Mouse (Mus musculus) forebrain, embryonic 14.5 days (tissue): ENCODE measurements around the gene Rab30. TPM values are rescaled to one million over a fixed set of nuclear protein-coding genes. Genes with fewer than 3 reads are reported as not detected.
A peak's percentile ranks its signal among the peaks of the same experiment; 100 is the strongest.

Source experiments
- ATAC-seq: fragments of 200-750 bp; cut with Nextera tagmentation; 2 replicates; pipeline ENCODE4 v1.8.0; 2017; ENCODE audit warnings: mild to moderate bottlenecking, moderate library complexity
- DNase-seq: peaks from one replicate; pipeline ENCODE4 v3.0.0-alpha.2; 2015; ENCODE audit warnings: low spot score
- H3K27ac ChIP-seq: fragments of 300-500 bp; sonication (generic); 2 replicates; pipeline ENCODE4 v1.5.1; 2014; ENCODE audit warnings: low read depth, mild to moderate bottlenecking, control low read depth, low read length, moderate library complexity
- H3K27me3 ChIP-seq: fragments of 300-500 bp; sonication (generic); replicated peaks from 2 replicates; pipeline ENCODE4 v1.6.1; 2014; ENCODE audit warnings: low read length, control low read depth, mixed read lengths; ENCODE audit not compliant: control insufficient read depth, insufficient read depth
- H3K36me3 ChIP-seq: fragments of 300-500 bp; sonication (generic); 2 replicates; pipeline ENCODE4 v1.6.1; 2014; ENCODE audit warnings: low read length, control low read depth; ENCODE audit not compliant: control insufficient read depth, insufficient read depth
- H3K4me1 ChIP-seq: fragments of 300-500 bp; sonication (generic); 2 replicates; pipeline ENCODE4 v1.6.1; 2014; ENCODE audit warnings: antibody characterized with exemption, low read length, control low read depth; ENCODE audit not compliant: control insufficient read depth, insufficient read depth
- H3K4me2 ChIP-seq: fragments of 300-500 bp; sonication (generic); 2 replicates; pipeline ENCODE4 v1.6.1; 2014; ENCODE audit warnings: mild to moderate bottlenecking, control low read depth, low read length
- H3K4me3 ChIP-seq: fragments of 300-500 bp; sonication (generic); 2 replicates; pipeline ENCODE4 v1.5.1; 2014; ENCODE audit warnings: low read depth, low read length, control low read depth
- H3K9ac ChIP-seq: fragments of 300-500 bp; sonication (generic); 2 replicates; pipeline ENCODE4 v1.6.1; 2014; ENCODE audit warnings: mild to moderate bottlenecking, low read length, control low read depth, moderate library complexity
- H3K9me3 ChIP-seq: fragments of 300-500 bp; sonication (generic); replicated peaks from 2 replicates; pipeline ENCODE4 v1.6.1; 2016; ENCODE audit warnings: low read length, control low read depth, mixed read lengths; ENCODE audit not compliant: control insufficient read depth
- WGBS: fragments of 180-500 bp; shearing (Covaris S2); extraction: QIAGEN DNeasy Blood & Tissue Kit; methylation state at CpG from one replicate; pipeline ENCODE4 v1.1.7; 2014; 5-methylcytosine and 5-hydroxymethylcytosine counted together
- polyA plus RNA-seq: library from polyadenylated mRNA; unstranded; fragments of >200 nt; fragmentation: Nextera tagmentation; extraction: Ambion mirVana; gene quantifications from 2 replicates; pipeline ENCODE4 v1.2.1, GENCODE M21; 2014

The Rab30 gene
- polyA plus RNA-seq, 1 experiment from 2014 or later: 25.9 TPM

DNA sequence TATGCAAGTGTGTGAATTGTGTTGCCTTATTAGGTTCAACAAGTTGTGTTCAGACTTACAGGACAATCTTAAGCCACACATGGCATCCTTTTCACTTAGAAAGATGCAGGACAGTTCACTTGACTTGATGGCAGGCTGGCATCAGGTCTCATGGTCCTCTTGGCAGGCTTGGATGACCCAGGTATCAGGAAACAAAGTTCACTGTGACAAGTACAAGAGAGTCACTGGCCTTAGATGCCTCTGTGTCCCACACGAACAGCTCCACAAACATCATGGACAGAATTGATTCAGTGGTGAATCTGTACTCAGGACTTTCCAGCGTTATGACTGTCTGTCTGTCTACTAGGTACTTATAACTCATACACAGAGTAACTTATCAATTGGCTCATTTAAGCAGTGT is 93.0 kb downstream of the Rab30 start:
- peaks cover 7% of the 10 kb centered on the region; the same call in 1 of the 2 replicates for H3K36me3 ChIP-seq
- no peak overlapping the region for H3K4me3 ChIP-seq
- H3K9me3 ChIP-seq: no peaks in the 10 kb centered on the region
- no peaks in the 10 kb centered on the region for H3K4me1 ChIP-seq
- H3K4me2 ChIP-seq: no peak overlapping the region
- no peak for DNase-seq
- H3K9ac ChIP-seq: no peak overlapping the region
- 98% methylated on average over 2 of the region's 2 CpGs for WGBS
- no peak overlapping the region for H3K27ac ChIP-seq
- no peaks in the 10 kb centered on the region for H3K27me3 ChIP-seq
- ATAC-seq: no peak

GRCm38 (mm10) chr7:92836447-92836846 is 95.0 kb downstream of the Rab30 start:
- no peak for DNase-seq
- H3K4me1 ChIP-seq: no peaks in the 10 kb centered on the region
- H3K27me3 ChIP-seq: no peaks in the 10 kb centered on the region
- H3K27ac ChIP-seq: no peak overlapping the region
- H3K36me3 ChIP-seq: peaks cover 7% of the 10 kb centered on the region; the same call in 1 of the 2 replicates
- H3K9me3 ChIP-seq: no peaks in the 10 kb centered on the region
- no peak for ATAC-seq
- no peak overlapping the region for H3K4me3 ChIP-seq
- no peak overlapping the region for H3K4me2 ChIP-seq
- no peak overlapping the region for H3K9ac ChIP-seq
- 84% methylated on average over 3 of the region's 3 CpGs for WGBS

- Histone ChIP-seq H3K36me3 (peaks cover 7% of the 10 kb centered on the region; the same call in 1 of the 2 replicates), H3K27ac (no peak overlapping the region), H3K9me3 (no peaks in the 10 kb centered on the region), H3K9ac (no peak overlapping the region), H3K4me3 (no peak overlapping the region), H3K27me3 (no peaks in the 10 kb centered on the region), H3K4me1 (no peaks in the 10 kb centered on the region), H3K4me2 (no peak overlapping the region)
- DNase-seq (no peak), ATAC-seq (no peak)
- 91% methylated on average over 11 of the region's 11 CpGs for WGBS
Observed at GRCm38 (mm10) chr7:92837226-92837625, 95.8 kb downstream of the Rab30 start.

DNA sequence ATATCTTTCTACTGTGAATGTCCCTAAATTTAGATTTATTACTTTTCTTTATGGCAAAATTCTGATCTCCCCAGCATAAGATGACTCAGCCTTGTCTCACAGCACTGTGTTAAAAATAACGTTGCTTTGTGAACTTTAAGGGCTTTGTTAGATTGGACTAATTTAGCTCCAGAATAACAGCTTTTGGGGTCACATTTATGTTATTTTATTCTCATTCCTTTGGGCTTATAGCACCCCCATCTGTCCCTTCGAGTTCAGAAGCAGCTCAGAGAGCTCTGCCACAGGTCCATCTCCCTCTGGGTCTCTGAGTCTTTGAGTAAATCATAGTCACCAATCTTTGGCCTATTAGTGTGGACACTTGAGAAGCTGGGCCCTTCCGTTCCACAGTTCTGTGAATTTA is 96.5 kb downstream of the Rab30 start:
- Histone ChIP-seq H3K9ac (no peak overlapping the region), H3K36me3 (peaks cover 7% of the 10 kb centered on the region; the same call in 1 of the 2 replicates), H3K4me3 (no peak overlapping the region), H3K4me2 (no peak overlapping the region), H3K27ac (no peak overlapping the region), H3K9me3 (no peaks in the 10 kb centered on the region), H3K27me3 (no peaks in the 10 kb centered on the region), H3K4me1 (no peaks in the 10 kb centered on the region)
- no peak for DNase-seq
- ATAC-seq: no peak
- 74% methylated on average over 3 of the region's 3 CpGs for WGBS

GRCm38 (mm10) chr7:92842254-92842653 is 100.9 kb downstream of the Rab30 start:
- ATAC-seq (no peak), DNase-seq (no peak)
- 86% methylated on average over 2 of the region's 2 CpGs for WGBS
- Histone ChIP-seq H3K4me3 (no peak overlapping the region), H3K27me3 (no peaks in the 10 kb centered on the region), H3K36me3 (no peaks in the 10 kb centered on the region), H3K4me2 (no peak overlapping the region), H3K27ac (no peak overlapping the region), H3K4me1 (no peaks in the 10 kb centered on the region), H3K9me3 (no peaks in the 10 kb centered on the region), H3K9ac (no peak overlapping the region)

- no peak overlapping the region for H3K4me2 ChIP-seq
- no peak overlapping the region for H3K27ac ChIP-seq
- H3K4me3 ChIP-seq: no peak overlapping the region
- H3K9me3 ChIP-seq: no peaks in the 10 kb centered on the region
- ATAC-seq: no peak
- WGBS: 89% methylated on average over 3 of the region's 3 CpGs
- DNase-seq: no peak
- no peak overlapping the region for H3K9ac ChIP-seq
- H3K36me3 ChIP-seq: no peaks in the 10 kb centered on the region
- no peaks in the 10 kb centered on the region for H3K4me1 ChIP-seq
- no peaks in the 10 kb centered on the region for H3K27me3 ChIP-seq
Observed at GRCm38 (mm10) chr7:92848246-92848645, 106.8 kb downstream of the Rab30 start.

DNA sequence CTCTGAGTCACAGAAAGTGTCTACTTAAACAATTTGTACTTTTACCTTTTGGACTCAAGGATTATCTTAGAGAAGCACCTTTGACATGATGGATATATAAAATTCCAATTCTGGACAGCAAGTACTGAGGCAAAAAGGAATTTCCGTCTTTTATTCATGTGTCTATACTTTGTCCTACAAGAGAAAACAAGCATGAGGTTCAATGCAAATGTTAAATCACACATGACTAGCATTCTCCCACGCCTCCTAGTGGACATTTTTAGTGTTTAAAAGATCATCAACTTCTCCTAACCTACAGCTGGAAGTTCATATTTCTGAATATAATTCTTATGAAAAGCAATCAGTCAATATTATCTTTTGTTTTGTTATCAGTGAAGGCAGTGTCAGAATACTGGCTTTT is 125.1 kb downstream of the Rab30 start:
- H3K36me3 ChIP-seq: peaks cover 4% of the 10 kb centered on the region
- WGBS: 25% methylated on average over 2 of the region's 2 CpGs
- DNase-seq (peak; percentile 82), ATAC-seq (no peak)
- H3K9ac ChIP-seq: no peak overlapping the region
- H3K27ac ChIP-seq: no peak overlapping the region
- no peaks in the 10 kb centered on the region for H3K9me3 ChIP-seq
- no peaks in the 10 kb centered on the region for H3K4me1 ChIP-seq
- H3K27me3 ChIP-seq: no peaks in the 10 kb centered on the region
- H3K4me3 ChIP-seq: no peak overlapping the region
- H3K4me2 ChIP-seq: no peak overlapping the region

DNA sequence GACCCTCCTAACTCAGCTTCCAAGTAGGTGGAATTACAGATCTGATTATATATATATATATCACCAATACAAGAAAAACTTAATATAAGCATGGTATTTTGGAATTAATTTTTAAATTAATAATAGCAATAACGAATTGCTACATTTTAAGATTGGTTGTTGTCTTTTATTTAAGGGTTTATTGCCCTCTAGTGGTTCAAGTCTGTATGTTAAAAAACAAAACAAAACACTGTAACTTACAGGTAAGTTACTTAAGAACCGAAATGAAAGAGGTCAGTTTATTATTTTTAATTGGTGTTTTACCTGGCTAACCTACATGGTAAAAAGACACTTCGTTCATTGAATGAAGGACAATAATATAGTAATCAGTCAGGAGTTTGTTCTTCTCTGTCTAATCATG is 128.8 kb downstream of the Rab30 start:
- 72% methylated on average over 3 of the region's 3 CpGs for WGBS
- H3K36me3 ChIP-seq: no peaks in the 10 kb centered on the region
- no peaks in the 10 kb centered on the region for H3K27me3 ChIP-seq
- H3K27ac ChIP-seq: no peak overlapping the region
- H3K9ac ChIP-seq: no peak overlapping the region
- ATAC-seq: no peak
- peak; percentile 65 for DNase-seq
- 0 out of 2 replicates have a peak, but pooled peaks cover 2% of the 10 kb centered on the region for H3K4me1 ChIP-seq
- no peak overlapping the region for H3K4me2 ChIP-seq
- no peaks in the 10 kb centered on the region for H3K9me3 ChIP-seq
- no peak overlapping the region for H3K4me3 ChIP-seq

- DNase-seq (no peak), ATAC-seq (no peak)
- H3K4me2 ChIP-seq: no peak overlapping the region
- no peak overlapping the region for H3K27ac ChIP-seq
- no peaks in the 10 kb centered on the region for H3K36me3 ChIP-seq
- no peaks in the 10 kb centered on the region for H3K9me3 ChIP-seq
- no peaks in the 10 kb centered on the region for H3K27me3 ChIP-seq
- H3K9ac ChIP-seq: no peak overlapping the region
- 91% methylated on average over 4 of the region's 4 CpGs for WGBS
- H3K4me3 ChIP-seq: no peak overlapping the region
- H3K4me1 ChIP-seq: peaks cover 11% of the 10 kb centered on the region; the same call in 1 of the 2 replicates
Observed at GRCm38 (mm10) chr7:92871596-92871995, 130.2 kb downstream of the Rab30 start.
